Mouse (Mus musculus): ENCODE results near the gene 1700028K03Rik. TPM values are rescaled to one million over a fixed set of nuclear protein-coding genes. Genes with fewer than 3 reads are reported as not detected.
A peak's percentile ranks its signal among the peaks of the same experiment; 100 is the strongest.

1700028K03Rik gene
- polyA plus RNA-seq, 1 experiment from 2014 or later, result 0.05 TPM

GRCm38 (mm10) chr5:107598380-107598779, 63.9 kb downstream of the 1700028K03Rik start:
- WGBS, result 25% methylated on average over 4 of the region's 4 CpGs
- Histone ChIP-seq H3K27ac (replicated peaks in 1 of 2; ENCODE audit: control insufficient read depth in 1 of 2, insufficient read depth in 1 of 2, low read depth in 2 of 2, low read length in 2 of 2) (no peak overlapping the region), H3K4me1 (ENCODE audit: control insufficient read depth in 2 of 2, insufficient read depth in 2 of 2, low read length in 2 of 2) (no peaks in the 10 kb centered on the region), H3K4me3 (ENCODE audit: control insufficient read depth in 1 of 2, insufficient read depth in 1 of 2, low read depth in 1 of 2, low read length in 2 of 2) (peak overlapping the region in 1 of 2 experiments; percentile 80; a peak in 3 of 4 replicates), H3K9me3 (ENCODE audit: control insufficient read depth, low read length) (no peaks in the 10 kb centered on the region), H3K4me2 (ENCODE audit: low read length) (peak overlapping the region; percentile 80), H3K36me3 (ENCODE audit: control insufficient read depth, insufficient read depth, low read length) (peaks cover 24% of the 10 kb centered on the region), H3K9ac (ENCODE audit: low read length) (peak overlapping the region; percentile 89), H3K27me3 (ENCODE audit: control insufficient read depth, insufficient read depth, low read length) (no peaks in the 10 kb centered on the region)
- ATAC-seq (ENCODE audit: insufficient number of reproducible peaks, insufficient read depth, low FRiP score, low read depth), result no peak

Other genes starting within 250 kb of the 1700028K03Rik start
- 24.1 and 27.1 TPM in 2 replicates for gene Tgfbr3, start 245.1 kb upstream of the 1700028K03Rik start, polyA plus RNA-seq (2014; fragmentation: Nextera tagmentation; extraction: Ambion mirVana)
- 0.62 and 0.80 TPM in 2 replicates for gene Brdt, start 203.6 kb upstream of the 1700028K03Rik start, polyA plus RNA-seq (2014; fragmentation: Nextera tagmentation; extraction: Ambion mirVana)
- 1.4 and 2.0 TPM in 2 replicates for gene Ephx4, start 132.0 kb upstream of the 1700028K03Rik start, polyA plus RNA-seq (2014; fragmentation: Nextera tagmentation; extraction: Ambion mirVana)
- gene Lpcat2b, start 103.2 kb upstream of the 1700028K03Rik start, polyA plus RNA-seq (2014; fragmentation: Nextera tagmentation; extraction: Ambion mirVana), result not detected in 2 replicates
- 3.8 and 4.9 TPM in 2 replicates for gene Btbd8, start 96.7 kb upstream of the 1700028K03Rik start, polyA plus RNA-seq (2014; fragmentation: Nextera tagmentation; extraction: Ambion mirVana)
- 0.38 and 0.57 TPM in 2 replicates for gene Gm42669, start 27.1 kb upstream of the 1700028K03Rik start, polyA plus RNA-seq (2014; fragmentation: Nextera tagmentation; extraction: Ambion mirVana)
- 14.8 and 15.5 TPM in 2 replicates for gene Rpap2, start 62.7 kb downstream of the 1700028K03Rik start, polyA plus RNA-seq (2014; fragmentation: Nextera tagmentation; extraction: Ambion mirVana)
- 20.4 and 22.3 TPM in 2 replicates for gene Glmn, start 63.2 kb downstream of the 1700028K03Rik start, polyA plus RNA-seq (2014; fragmentation: Nextera tagmentation; extraction: Ambion mirVana)
- 0.09 TPM in 1 of 2 replicates, not detected in the other for gene Gfi1, start 191.3 kb downstream of the 1700028K03Rik start, polyA plus RNA-seq (2014; fragmentation: Nextera tagmentation; extraction: Ambion mirVana)